Mouse (Mus musculus): Measurements from ENCODE around the gene Lima1. TPM values are rescaled to one million over a fixed set of nuclear protein-coding genes. Genes with fewer than 3 reads are reported as not detected.
A peak's percentile ranks its signal among the peaks of the same experiment; 100 is the strongest.
"Not testable (repeated sequence)": the region's sequence is repeated elsewhere in the genome, so short reads cannot be mapped to it uniquely, and the experiment has no call there.

The Lima1 gene
- polyA plus RNA-seq, 1 experiment from 2014 or later = 43.6 TPM

DNA sequence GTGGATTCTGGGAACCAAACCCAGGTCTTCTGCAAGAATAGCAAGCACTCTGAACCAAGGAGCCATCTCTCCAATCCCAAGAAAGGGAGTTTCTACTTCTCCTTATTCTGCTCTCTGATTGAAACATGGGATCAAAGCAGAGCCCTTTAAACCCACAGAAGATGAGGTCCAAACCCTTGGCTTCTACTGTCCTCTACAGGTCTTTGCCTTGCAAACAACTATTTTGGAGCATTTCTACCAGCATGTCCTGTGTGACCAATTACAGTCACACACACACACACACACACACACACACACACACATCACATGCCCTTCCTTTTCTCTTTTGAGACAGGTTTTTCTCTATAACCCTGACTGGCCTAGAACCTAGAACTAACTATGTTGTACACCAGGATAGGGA is 21.4 kb upstream of the Lima1 start:
- Histone ChIP-seq H3K4me1 (no peaks in the 10 kb centered on the region), H3K9me3 (no peaks in the 10 kb centered on the region), H3K4me3 (no peak overlapping the region), H3K27me3 (no peaks in the 10 kb centered on the region), H3K4me2 (no peak overlapping the region), H3K9ac (no peak overlapping the region), H3K36me3 (no peaks in the 10 kb centered on the region), H3K27ac (no peak overlapping the region)
- ATAC-seq (ENCODE audit: borderline replicate concordance, extremely low read depth, low FRiP score, low TSS enrichment) = no peak

DNA sequence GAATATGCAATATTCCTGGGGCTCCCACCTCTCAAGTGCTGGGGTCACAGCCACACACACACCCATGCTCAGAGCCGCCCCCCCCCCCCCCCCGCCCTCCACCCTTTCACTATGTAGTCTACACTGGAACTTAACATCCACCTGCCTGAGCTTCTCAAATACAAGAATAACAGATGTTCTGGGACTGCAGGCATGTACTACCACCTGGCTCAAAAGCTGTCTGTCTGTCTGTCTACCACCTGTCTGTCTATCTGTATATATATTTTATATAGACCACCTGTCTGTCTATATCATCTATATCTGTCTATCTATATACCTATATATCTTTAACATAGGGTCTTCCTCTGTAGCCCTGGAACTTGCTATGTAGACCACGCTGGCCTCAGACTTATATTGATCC is 16.1 kb upstream of the Lima1 start:
- Histone ChIP-seq H3K4me3 (no peak overlapping the region), H3K27me3 (no peaks in the 10 kb centered on the region), H3K9ac (no peak overlapping the region), H3K4me2 (peak overlapping the region; percentile 44; the same call in 1 of the 2 replicates), H3K9me3 (no peaks in the 10 kb centered on the region), H3K27ac (no peak overlapping the region), H3K36me3 (no peaks in the 10 kb centered on the region), H3K4me1 (peaks cover 17% of the 10 kb centered on the region)
- 55% methylated on average over 3 of the region's 3 CpGs for WGBS
- no peak for ATAC-seq (ENCODE audit: borderline replicate concordance, extremely low read depth, low FRiP score, low TSS enrichment)

DNA sequence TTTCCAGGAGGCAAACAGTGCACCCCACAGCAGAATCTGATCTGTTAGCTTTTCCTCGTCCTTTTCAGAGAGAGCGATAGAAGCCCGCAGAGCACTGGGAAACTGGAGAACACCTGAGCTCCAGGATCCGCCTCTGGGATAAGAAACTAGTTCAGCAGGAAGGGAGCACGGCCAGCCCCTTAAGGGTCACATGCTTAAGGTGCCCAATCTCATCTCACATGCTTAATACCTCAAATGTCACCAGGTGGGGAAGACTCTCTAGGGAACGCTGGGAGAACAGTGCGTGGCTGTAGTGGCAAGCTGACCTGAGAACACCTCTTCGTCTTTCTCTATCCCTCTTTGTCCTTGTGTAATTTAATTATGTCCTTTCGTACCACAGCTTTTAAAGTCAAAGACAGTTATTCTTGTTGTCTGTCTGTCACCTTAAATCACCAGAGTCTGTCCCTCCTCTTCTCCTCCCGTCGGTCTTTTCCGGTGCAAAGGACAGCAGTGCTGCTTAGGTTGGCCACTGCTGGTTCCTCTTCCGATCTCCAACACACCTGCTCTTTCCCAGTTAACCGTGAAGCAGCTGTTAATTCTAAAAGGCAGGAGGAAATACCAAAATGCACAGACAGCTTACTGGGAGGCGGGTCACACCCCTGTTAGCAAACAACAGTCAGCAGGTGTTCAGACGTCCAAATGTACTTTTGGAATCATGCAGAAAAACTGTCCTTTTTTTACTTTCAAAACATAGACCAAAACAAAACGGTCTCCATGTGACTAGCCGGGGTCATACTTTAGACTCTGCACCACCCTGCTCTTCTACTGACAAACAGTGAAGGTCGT is 15.4 kb upstream of the Lima1 start:
- peak overlapping the region; percentile 49 for H3K27ac ChIP-seq
- no peaks in the 10 kb centered on the region for H3K36me3 ChIP-seq
- peak overlapping the region; percentile 11 for H3K4me3 ChIP-seq
- H3K4me2 ChIP-seq = peak overlapping the region; percentile 44
- whole genome bisulfite sequencing = 36% methylated on average over 19 of the region's 19 CpGs
- H3K27me3 ChIP-seq = no peaks in the 10 kb centered on the region
- 0 out of 2 replicates have a peak, but pooled peaks have one; percentile 70 for ATAC-seq (ENCODE audit: borderline replicate concordance, extremely low read depth, low FRiP score, low TSS enrichment)
- no peaks in the 10 kb centered on the region for H3K9me3 ChIP-seq
- peaks cover 17% of the 10 kb centered on the region for H3K4me1 ChIP-seq
- no peak overlapping the region for H3K9ac ChIP-seq

DNA sequence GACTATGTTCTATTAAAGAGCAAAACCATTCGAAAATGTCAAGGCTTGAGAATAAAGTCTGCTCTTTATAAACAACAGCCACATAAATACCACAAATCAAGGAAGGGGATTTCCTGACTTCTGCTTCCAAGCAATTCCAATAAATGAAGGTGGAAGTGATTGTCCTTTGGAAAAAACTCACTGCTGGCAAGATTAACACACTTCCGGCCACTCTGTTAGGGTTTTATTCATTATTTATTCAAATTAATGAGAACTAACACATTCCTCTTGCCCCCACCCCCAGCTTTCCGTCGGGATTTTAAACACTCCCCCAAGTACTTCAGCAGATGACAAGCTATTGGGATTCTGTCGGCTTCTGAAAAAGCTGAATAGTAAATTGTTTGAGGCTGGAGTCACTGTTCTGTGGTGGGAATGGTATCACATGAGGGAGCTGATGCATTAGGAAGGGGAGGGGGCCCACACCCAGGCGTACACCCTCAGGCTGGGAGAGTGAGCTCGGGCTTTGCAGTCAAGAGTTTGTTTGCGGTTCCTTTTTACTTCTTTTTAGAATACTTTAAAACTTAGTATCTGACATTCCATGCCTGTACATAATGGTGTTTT is 14.1 kb upstream of the Lima1 start:
- Histone ChIP-seq H3K9ac (no peak overlapping the region), H3K27ac (no peak overlapping the region), H3K36me3 (no peaks in the 10 kb centered on the region), H3K4me2 (peak overlapping the region; percentile 14; the same call in 1 of the 2 replicates), H3K27me3 (no peaks in the 10 kb centered on the region), H3K9me3 (no peaks in the 10 kb centered on the region), H3K4me3 (no peak overlapping the region), H3K4me1 (peaks cover 17% of the 10 kb centered on the region)
- WGBS = 22% methylated on average over 8 of the region's 8 CpGs
- ATAC-seq (ENCODE audit: borderline replicate concordance, extremely low read depth, low FRiP score, low TSS enrichment) = no peak

DNA sequence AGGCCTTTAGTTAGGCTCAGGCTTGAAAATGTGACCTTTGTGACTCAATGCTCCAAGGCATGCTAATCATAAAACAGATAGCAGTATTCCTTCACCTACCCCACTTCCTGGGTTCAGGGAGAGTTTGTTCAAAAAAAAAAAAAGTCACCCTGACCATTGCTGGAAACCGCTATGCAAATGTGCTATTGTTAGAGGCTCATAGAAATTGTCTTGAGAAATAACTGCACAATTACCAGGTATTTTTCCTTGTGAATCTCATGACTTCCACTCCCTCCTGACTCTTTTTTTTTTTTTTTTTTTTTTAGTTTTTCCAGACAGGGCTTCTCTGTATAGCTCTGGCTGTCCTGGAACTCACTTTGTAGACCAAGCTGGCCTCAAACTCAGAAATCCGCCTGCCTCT is 11.9 kb upstream of the Lima1 start:
- 92% methylated on average over 2 of the region's 2 CpGs for WGBS
- H3K4me3 ChIP-seq; ATAC-seq (ENCODE audit: borderline replicate concordance, extremely low read depth, low FRiP score, low TSS enrichment); H3K9me3 ChIP-seq; H3K27ac ChIP-seq; H3K27me3 ChIP-seq; H3K36me3 ChIP-seq; H3K9ac ChIP-seq; H3K4me2 ChIP-seq: not testable (repeated sequence)
- peaks cover 17% of the 10 kb centered on the region for H3K4me1 ChIP-seq

DNA sequence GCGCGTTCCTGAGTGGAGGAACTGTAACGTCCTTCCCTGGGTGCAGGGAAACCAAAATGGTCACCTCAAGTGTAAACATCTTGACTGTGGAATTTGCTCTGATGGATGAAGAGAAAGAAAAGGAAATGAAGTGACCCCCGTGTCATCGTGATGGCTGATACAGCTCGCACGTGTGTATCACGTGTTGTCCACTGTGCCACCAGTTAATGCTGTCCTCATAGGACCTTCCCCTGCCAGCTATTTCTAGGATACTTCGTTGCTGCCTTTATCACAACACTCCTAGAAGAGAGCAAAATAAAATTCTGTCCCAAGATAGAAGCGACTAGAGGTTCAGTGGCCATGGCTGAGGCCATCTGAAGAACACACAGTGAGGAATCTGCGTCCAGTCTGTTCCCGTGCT is 8.8 kb upstream of the Lima1 start:
- 49% methylated on average over 12 of the region's 12 CpGs for WGBS
- H3K9me3 ChIP-seq = no peaks in the 10 kb centered on the region
- ATAC-seq (ENCODE audit: borderline replicate concordance, extremely low read depth, low FRiP score, low TSS enrichment) = no peak
- no peaks in the 10 kb centered on the region for H3K27me3 ChIP-seq
- no peak overlapping the region for H3K27ac ChIP-seq
- no peak overlapping the region for H3K4me2 ChIP-seq
- H3K9ac ChIP-seq = no peak overlapping the region
- H3K4me3 ChIP-seq = no peak overlapping the region
- no peaks in the 10 kb centered on the region for H3K4me1 ChIP-seq
- H3K36me3 ChIP-seq = no peaks in the 10 kb centered on the region

DNA sequence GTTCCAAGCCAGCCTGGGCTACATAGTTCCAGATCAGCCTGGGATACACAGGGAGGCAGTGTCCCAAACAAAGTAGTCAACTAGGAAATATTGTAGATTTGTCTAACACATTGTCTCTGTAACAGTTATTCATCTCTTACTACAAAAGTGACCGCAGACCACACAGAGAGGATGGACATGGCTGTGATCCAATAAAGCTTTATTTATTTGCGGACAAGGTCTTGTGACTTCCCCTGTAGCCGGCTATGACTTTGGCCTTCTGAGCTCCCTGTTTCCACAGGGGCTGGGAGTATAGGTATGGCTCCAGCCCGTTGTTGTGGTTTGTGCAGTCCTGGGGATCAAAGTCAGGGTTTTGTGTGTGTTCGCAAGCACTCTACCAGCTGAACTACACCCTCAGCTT is 3.3 kb upstream of the Lima1 start:
- Histone ChIP-seq H3K4me1 (peaks cover 4% of the 10 kb centered on the region; the same call in 1 of the 2 replicates), H3K9me3 (no peaks in the 10 kb centered on the region), H3K4me3 (no peak overlapping the region), H3K27me3 (no peaks in the 10 kb centered on the region), H3K27ac (no peak overlapping the region), H3K4me2 (no peak overlapping the region), H3K9ac (no peak overlapping the region), H3K36me3 (no peaks in the 10 kb centered on the region)
- ATAC-seq (ENCODE audit: borderline replicate concordance, extremely low read depth, low FRiP score, low TSS enrichment) = no peak
- whole genome bisulfite sequencing = 55% methylated on average over 5 of the region's 5 CpGs

DNA sequence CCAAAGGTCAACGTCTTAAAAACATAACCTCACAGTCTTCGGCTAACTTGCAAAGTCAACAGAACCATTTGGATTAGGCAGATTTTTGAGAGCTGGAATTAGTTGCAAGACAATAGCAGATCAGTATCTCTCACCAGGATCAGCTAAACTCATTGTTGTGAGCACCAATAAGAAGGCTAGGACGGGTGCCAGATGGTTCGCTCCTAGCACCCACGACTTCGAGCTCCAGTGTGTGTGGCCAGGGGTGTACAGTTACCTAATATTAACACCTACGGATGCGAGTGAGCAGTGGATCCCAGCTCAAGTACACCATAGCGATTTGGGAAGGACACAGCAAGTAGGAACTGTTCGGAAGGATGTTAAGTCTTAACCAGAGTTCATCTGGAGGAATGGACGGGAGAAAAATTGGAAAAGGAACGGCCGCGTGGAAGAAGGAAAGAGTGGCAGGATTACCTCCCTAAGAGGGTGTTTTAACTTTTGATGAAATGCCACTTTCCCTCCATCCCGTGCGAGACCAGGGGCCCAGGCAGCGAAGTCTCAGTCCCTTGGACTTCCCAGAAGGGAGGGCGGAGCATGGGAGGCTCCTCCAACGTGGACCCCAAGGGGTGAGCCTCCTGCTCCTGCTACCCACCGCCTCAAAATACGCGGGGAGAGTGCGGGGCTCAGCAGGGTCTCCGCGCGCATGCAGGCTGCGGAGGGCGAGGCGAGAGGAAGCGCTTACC is 483 bp downstream of the Lima1 start:
- peaks cover 4% of the 10 kb centered on the region; the same call in 1 of the 2 replicates for H3K4me1 ChIP-seq
- peak overlapping the region; percentile 68 for H3K4me3 ChIP-seq
- peak overlapping the region; percentile 96 for H3K4me2 ChIP-seq
- H3K36me3 ChIP-seq = no peaks in the 10 kb centered on the region
- 3% methylated on average over 27 of the region's 30 CpGs for WGBS
- no peaks in the 10 kb centered on the region for H3K9me3 ChIP-seq
- peak overlapping the region; percentile 61 for H3K9ac ChIP-seq
- no peak; the same call in 1 of the 2 replicates for ATAC-seq (ENCODE audit: borderline replicate concordance, extremely low read depth, low FRiP score, low TSS enrichment)
- H3K27me3 ChIP-seq = no peaks in the 10 kb centered on the region
- H3K27ac ChIP-seq = peak overlapping the region; percentile 46; the same call in 1 of the 2 replicates

DNA sequence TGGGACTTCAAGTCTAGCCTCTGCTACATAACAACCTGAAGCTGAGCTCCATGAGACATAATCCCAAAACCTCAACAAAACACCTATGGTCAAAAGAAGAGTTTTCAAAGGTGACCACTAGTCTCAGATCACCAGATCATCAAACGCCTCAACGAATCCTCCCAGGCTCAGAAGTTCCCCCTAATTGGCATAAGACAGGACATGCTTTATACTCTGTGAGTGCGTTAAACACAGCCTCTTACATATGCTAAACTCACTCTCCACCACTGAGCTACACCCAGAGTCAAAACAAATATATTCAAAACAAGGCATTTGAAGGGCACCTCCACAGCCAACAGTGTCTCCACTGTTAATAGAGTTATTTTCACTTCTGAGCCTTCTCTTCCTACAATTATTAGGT is 2.7 kb downstream of the Lima1 start:
- H3K9me3 ChIP-seq = no peaks in the 10 kb centered on the region
- no peak overlapping the region for H3K27ac ChIP-seq
- WGBS = 87% methylated on average over 3 of the region's 3 CpGs

DNA sequence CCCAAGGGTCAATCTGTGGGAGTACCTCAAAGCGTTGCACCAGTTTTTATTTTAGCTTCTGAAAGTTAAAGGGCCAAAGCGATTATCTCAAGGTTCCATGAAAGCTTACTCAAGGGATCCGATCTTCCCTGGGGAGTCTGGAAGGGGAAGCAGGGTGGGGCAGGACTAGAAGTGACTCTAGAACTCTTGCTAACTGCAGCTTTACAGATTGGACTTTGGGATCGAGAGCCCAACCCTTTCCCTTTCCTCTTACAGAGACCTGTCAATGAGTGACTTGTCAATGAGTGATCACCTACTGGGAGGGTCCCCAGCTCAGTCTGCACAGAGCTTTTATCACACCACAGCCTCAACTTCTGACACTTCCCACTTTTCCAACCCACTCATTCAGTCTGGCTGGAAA is 7.6 kb downstream of the Lima1 start:
- Histone ChIP-seq H3K4me2 (no peak overlapping the region), H3K27me3 (no peaks in the 10 kb centered on the region), H3K36me3 (no peaks in the 10 kb centered on the region), H3K27ac (no peak overlapping the region), H3K4me1 (peaks cover 19% of the 10 kb centered on the region), H3K9ac (no peak overlapping the region), H3K4me3 (no peak overlapping the region), H3K9me3 (no peaks in the 10 kb centered on the region)
- WGBS = 52% methylated on average over 4 of the region's 4 CpGs
- no peak for ATAC-seq (ENCODE audit: borderline replicate concordance, extremely low read depth, low FRiP score, low TSS enrichment)

More for the DNA sequence above, 2.7 kb downstream of the Lima1 start:
- H3K27me3 ChIP-seq = no peaks in the 10 kb centered on the region
- no peaks in the 10 kb centered on the region for H3K36me3 ChIP-seq
- H3K9ac ChIP-seq = no peak overlapping the region
- H3K4me2 ChIP-seq = no peak overlapping the region
- ATAC-seq (ENCODE audit: borderline replicate concordance, extremely low read depth, low FRiP score, low TSS enrichment) = no peak
- H3K4me3 ChIP-seq = no peak overlapping the region
- H3K4me1 ChIP-seq = peaks cover 7% of the 10 kb centered on the region

DNA sequence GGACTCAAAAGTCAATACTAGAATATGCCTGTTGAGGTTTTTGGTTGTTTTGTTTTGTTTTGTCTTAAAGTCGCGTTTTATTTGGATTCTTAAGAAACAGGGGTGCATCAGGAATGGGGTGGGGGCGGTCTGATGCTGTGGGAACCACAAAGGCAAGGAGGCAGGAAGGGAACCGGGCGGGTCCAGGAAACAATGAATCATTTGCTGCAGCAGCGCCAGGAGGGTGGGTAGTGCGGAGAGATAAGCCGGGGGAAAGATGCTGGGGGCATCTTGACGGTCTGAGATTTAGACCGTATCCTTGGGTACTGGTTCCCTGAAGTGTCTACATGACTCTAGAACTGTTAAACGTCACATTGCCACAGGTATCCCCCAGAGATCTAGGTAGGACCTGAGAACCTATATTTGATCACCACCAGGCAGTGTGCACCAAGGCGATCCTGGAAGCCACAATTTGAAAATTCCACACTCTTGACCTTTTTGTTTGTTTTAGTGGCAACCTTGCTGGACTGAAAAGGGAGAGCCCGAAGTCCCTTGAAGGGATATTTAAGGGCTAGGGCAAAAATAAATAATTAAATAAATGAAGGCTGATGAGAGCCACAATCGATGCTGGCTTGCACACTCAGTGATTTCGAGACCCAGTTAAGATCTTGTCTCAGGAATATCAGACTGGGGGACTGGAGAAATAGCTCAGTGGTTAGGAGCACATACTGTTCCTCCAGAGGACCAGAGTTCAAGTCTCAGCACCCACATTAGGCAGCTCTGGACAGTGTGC is 8.6 kb downstream of the Lima1 start:
- H3K9ac ChIP-seq = no peak overlapping the region
- no peaks in the 10 kb centered on the region for H3K36me3 ChIP-seq
- no peaks in the 10 kb centered on the region for H3K27me3 ChIP-seq
- no peaks in the 10 kb centered on the region for H3K9me3 ChIP-seq
- H3K4me1 ChIP-seq = peaks cover 27% of the 10 kb centered on the region
- WGBS = 28% methylated on average over 15 of the region's 15 CpGs
- no peak overlapping the region for H3K4me2 ChIP-seq
- no peak for ATAC-seq (ENCODE audit: borderline replicate concordance, extremely low read depth, low FRiP score, low TSS enrichment)
- peak overlapping the region; percentile 56; the same call in 1 of the 2 replicates for H3K27ac ChIP-seq
- no peak overlapping the region for H3K4me3 ChIP-seq

Measured in lung, embryonic 15.5 days (tissue).